Mouse (Mus musculus): Measurements from ENCODE around the gene Dnah7c.
"Not testable (repeated sequence)": the region's sequence is repeated elsewhere in the genome, so short reads cannot be mapped to it uniquely, and the experiment has no call there.

The Dnah7c gene

GRCm38 (mm10) chr1:46425137-46425925 is at the start of gene Dnah7c:
TSS of gene Dnah7c (plus strand) at chr1:46425592.
- peak; percentile 16 for DNase-seq

- not testable (repeated sequence) for DNase-seq
These were observed 44.8 kb upstream of the Dnah7c start for GRCm38 (mm10) chr1:46380641-46381040.

GRCm38 (mm10) chr1:46394681-46395297 is 30.6 kb upstream of the Dnah7c start:
- not testable (repeated sequence) for DNase-seq

- DNase-seq = no peak
These were observed 16.9 kb upstream of the Dnah7c start for GRCm38 (mm10) chr1:46408324-46409115.

GRCm38 (mm10) chr1:46414798-46415197 is 10.6 kb upstream of the Dnah7c start:
- DNase-seq = not testable (repeated sequence)

GRCm38 (mm10) chr1:46416946-46417345 is 8.4 kb upstream of the Dnah7c start:
- DNase-seq = not testable (repeated sequence)

GRCm38 (mm10) chr1:46418966-46419365 is 6.4 kb upstream of the Dnah7c start:
- not testable (repeated sequence) for DNase-seq

- DNase-seq = no peak
These were observed 3.0 kb downstream of the Dnah7c start for GRCm38 (mm10) chr1:46428401-46428800.

- DNase-seq = not testable (repeated sequence)
These were observed 89.3 kb downstream of the Dnah7c start for GRCm38 (mm10) chr1:46514671-46515070.

- DNase-seq = no peak
These were observed 95.6 kb downstream of the Dnah7c start for GRCm38 (mm10) chr1:46521032-46521431.

- DNase-seq = not testable (repeated sequence)
These were observed 101.1 kb downstream of the Dnah7c start for GRCm38 (mm10) chr1:46526537-46526936.

- DNase-seq = no peak
These were observed 119.5 kb downstream of the Dnah7c start for GRCm38 (mm10) chr1:46544812-46545421.

GRCm38 (mm10) chr1:46580385-46580784 is 155.0 kb downstream of the Dnah7c start:
- DNase-seq = no peak

- not testable (repeated sequence) for DNase-seq
These were observed 168.4 kb downstream of the Dnah7c start for GRCm38 (mm10) chr1:46593826-46594225.

GRCm38 (mm10) chr1:46596343-46596742 is 171.0 kb downstream of the Dnah7c start:
- not testable (repeated sequence) for DNase-seq

GRCm38 (mm10) chr1:46620331-46620730 is 194.9 kb downstream of the Dnah7c start:
- no peak for DNase-seq

GRCm38 (mm10) chr1:46625914-46626313 is 200.5 kb downstream of the Dnah7c start:
- DNase-seq = not testable (repeated sequence)

GRCm38 (mm10) chr1:46649821-46650220 is 224.4 kb downstream of the Dnah7c start:
- not testable (repeated sequence) for DNase-seq

GRCm38 (mm10) chr1:46652721-46653120 is 227.3 kb downstream of the Dnah7c start:
- not testable (repeated sequence) for DNase-seq

- not testable (repeated sequence) for DNase-seq
These were observed 299.4 kb downstream of the Dnah7c start for GRCm38 (mm10) chr1:46724810-46725209.

GRCm38 (mm10) chr1:46725266-46725665 is 299.9 kb downstream of the Dnah7c start:
- DNase-seq = no peak

- DNase-seq = not testable (repeated sequence)
These were observed 300.3 kb downstream of the Dnah7c start for GRCm38 (mm10) chr1:46725719-46726118.

- not testable (repeated sequence) for DNase-seq
These were observed 304.3 kb downstream of the Dnah7c start for GRCm38 (mm10) chr1:46729731-46730130.
